Mouse (Mus musculus) retina, adult 2 months (tissue): ENCODE results near the gene Kncn.

Source experiments
- DNase-seq: peaks from one replicate; pipeline ENCODE4 v3.0.0-alpha.2; 2012; ENCODE audit warnings: low read depth, low spot score

Kncn gene

GRCm38 (mm10) chr4:115878828-115879227 is 5.4 kb upstream of the Kncn start:
- DNase-seq = no peak

- no peak for DNase-seq
Measured at GRCm38 (mm10) chr4:115881183-115881582, 3.0 kb upstream of the Kncn start.

GRCm38 (mm10) chr4:115882195-115882594 is 2.0 kb upstream of the Kncn start:
- no peak for DNase-seq

GRCm38 (mm10) chr4:115885846-115886245 is 1.6 kb downstream of the Kncn start:
- no peak for DNase-seq

- no peak for DNase-seq
Measured at GRCm38 (mm10) chr4:115886875-115887274, 2.7 kb downstream of the Kncn start.

- no peak for DNase-seq
Measured at GRCm38 (mm10) chr4:115890066-115890465, 5.9 kb downstream of the Kncn start.

- no peak for DNase-seq
Measured at GRCm38 (mm10) chr4:115890553-115890952, 6.4 kb downstream of the Kncn start, which contains the start of gene 6430628N08Rik. Gene 6430628N08Rik, plus strand, starts transcription at chr4:115890665.

- no peak for DNase-seq
Measured at GRCm38 (mm10) chr4:115894281-115894680, 10.1 kb downstream of the Kncn start.

GRCm38 (mm10) chr4:115897901-115898631 is 13.9 kb downstream of the Kncn start:
- DNase-seq = no peak

GRCm38 (mm10) chr4:115902816-115903215 is 18.6 kb downstream of the Kncn start:
- DNase-seq = peak; percentile 56

- DNase-seq = no peak
Measured at GRCm38 (mm10) chr4:115904375-115904774, 20.2 kb downstream of the Kncn start.

- DNase-seq = no peak
Measured at GRCm38 (mm10) chr4:115905701-115906100, 21.5 kb downstream of the Kncn start.

- no peak for DNase-seq
Measured at GRCm38 (mm10) chr4:115906791-115907190, 22.6 kb downstream of the Kncn start.

GRCm38 (mm10) chr4:115907994-115908393 is 23.8 kb downstream of the Kncn start:
- DNase-seq = no peak

- DNase-seq = no peak
Measured at GRCm38 (mm10) chr4:115908641-115909040, 24.4 kb downstream of the Kncn start.

GRCm38 (mm10) chr4:115911586-115911985 is 27.4 kb downstream of the Kncn start:
- no peak for DNase-seq

- no peak for DNase-seq
Measured at GRCm38 (mm10) chr4:115919911-115920310, 35.7 kb downstream of the Kncn start.

- no peak for DNase-seq
Measured at GRCm38 (mm10) chr4:115922688-115923087, 38.5 kb downstream of the Kncn start.

- no peak for DNase-seq
Measured at GRCm38 (mm10) chr4:115923262-115923880, 39.2 kb downstream of the Kncn start.

- DNase-seq = no peak
Measured at GRCm38 (mm10) chr4:115927637-115928036, 43.4 kb downstream of the Kncn start.

GRCm38 (mm10) chr4:115931556-115932088 is 47.4 kb downstream of the Kncn start:
- no peak for DNase-seq

GRCm38 (mm10) chr4:115935835-115936581 is 51.8 kb downstream of the Kncn start:
- DNase-seq = no peak
